Mouse (Mus musculus): ENCODE data around the gene Trp53inp2.

The Trp53inp2 gene

DNA sequence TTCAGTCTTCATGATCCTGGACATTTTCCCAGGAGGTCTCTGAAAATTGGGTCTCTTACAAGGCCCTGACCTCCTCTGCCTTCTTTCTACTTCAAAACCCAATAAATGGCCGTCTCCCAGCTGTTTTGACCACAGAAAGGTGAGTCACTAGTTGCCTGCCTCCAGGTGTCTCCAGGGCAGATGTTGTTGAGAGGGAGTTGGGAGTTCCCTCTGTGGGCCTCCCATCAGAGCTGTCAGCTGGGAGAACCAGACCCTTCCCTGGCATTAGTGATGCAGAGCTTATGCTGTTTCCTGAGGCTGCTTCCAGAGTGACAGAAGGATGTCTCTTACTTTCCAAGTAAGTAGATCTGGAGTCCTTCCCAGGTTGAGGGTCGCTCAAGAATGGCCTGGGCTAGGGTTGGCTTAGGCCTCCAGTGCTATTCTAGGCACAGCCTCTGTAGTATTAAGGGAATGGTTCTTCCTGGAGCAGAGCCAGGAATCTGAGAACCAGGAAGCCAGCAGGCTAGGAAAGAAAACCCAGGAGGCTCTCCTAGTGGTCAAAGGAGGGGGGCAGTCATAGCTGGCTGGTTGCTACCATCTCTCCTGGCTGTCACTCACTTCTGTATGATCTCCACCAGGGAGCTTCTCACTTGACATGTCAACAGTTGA lies 2.1 kb downstream of the Trp53inp2 start:
- no peak for ATAC-seq (ENCODE audit: low TSS enrichment)

DNA sequence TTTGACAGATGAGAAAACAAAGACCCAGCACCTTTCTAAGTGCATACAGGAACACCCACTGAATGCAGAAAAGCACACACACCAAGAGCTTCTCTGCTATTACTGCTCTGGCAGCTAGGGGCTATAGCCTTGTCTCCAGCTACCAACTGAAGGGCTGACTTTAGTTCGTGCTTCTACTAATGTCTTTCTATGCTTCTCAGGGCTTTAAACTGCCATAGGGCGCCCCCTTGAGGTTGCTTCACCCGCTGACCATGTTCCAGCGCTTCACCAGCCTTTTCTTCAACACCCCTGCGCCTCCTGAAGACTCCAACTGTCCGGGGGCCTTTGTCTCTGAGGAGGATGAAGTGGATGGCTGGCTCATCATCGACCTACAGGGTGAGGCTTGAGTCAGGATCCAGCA lies 4.2 kb downstream of the Trp53inp2 start:
- peak; percentile 29 for ATAC-seq (ENCODE audit: low TSS enrichment)

DNA sequence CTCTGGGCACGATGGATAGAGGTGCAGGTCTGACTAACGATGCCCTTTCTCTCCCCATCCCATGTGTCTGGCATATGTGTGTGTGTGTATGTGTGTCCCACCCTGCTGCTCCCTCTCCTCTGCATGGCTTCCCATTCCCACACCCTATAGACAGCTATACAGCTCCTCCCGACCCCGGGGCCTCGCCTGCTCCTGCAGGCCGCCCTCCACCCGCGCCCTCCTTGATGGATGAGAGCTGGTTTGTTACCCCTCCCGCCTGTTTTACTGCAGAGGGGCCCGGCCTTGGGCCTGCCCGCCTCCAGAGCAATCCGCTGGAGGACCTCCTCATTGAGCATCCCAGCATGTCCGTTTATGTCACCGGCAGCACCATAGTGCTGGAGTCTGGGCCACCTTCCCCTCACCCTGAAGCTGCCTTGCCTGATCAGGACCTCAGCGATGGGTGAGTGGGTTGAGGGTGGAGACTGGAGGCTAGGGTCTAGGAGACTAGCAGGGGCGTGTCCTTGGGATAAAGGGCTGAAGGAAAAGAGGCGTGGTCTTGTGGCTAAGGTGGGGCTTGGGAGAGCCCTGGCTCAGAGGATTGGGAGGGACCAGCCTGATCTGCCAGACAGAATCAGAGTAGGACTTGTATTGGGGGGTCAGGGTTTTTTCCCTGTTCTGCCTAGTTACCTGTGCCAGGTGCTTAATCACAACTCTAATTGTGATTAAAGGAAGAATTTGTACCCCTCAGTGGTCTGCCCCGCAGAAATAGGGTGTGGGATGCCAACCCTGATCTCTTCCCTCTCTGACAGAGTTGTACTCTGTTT lies 5.1 kb downstream of the Trp53inp2 start:
- ATAC-seq (ENCODE audit: low TSS enrichment), result no peak

DNA sequence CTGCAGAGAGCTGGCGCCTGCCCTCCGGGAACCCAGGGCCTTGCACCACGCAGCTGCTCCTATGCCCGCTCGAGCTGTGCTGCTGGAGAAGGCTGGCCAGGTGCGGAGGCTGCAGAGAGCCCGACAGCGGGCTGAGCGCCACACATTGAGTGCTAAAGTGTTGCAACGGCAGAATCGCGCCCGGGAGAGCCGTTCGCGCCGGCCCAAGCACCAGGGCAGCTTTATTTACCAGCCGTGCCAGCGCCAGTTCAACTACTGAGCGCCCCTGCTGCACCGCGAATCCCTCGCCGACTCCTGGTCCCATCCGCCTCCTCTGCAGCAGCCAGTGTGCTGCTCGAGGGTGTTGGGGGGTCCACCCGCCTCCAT lies 5.7 kb downstream of the Trp53inp2 start:
- ATAC-seq (ENCODE audit: low TSS enrichment), result peak; percentile 18; the same call in 1 of the 2 replicates

DNA sequence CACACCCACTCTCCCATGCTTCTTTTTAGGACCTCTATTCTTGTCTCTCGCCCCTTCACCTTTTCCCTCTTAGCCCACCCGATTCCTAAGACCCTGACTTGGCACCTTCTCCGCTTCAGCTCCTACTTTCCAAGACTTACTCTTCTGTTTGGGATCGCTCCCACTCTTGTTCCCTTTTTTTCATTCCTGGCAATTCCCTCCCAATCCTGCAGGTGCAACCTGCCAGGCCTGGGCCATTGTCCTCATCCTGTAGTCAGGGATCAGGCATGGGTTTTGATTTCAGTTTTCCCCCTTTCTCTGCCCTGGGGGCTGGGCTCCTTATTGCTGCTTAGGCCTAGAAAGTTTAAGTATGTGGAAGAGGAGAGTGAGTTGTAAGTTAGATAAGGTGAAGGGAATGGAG lies 6.2 kb downstream of the Trp53inp2 start:
- ATAC-seq (ENCODE audit: low TSS enrichment), result no peak

DNA sequence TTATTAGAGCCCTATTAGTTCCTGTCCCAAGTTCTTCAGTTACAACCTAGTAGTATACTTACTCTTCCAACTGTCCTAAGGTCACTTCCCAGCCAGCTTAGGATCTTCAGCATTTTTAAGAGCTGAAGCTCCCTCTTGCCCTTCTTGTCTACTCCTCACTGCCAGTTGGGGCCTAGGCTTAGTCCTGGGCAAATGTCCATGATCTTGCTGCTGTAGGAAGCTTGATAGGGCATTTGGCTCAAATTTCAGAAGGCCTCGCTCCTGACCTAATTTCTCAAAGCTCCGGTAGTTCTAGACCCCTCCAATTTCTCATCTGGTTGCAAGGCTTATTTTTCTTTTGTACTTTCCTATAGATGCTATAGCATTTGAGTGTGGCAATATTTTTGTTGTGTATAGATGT lies 7.7 kb downstream of the Trp53inp2 start:
- ATAC-seq (ENCODE audit: low TSS enrichment), result no peak

DNA sequence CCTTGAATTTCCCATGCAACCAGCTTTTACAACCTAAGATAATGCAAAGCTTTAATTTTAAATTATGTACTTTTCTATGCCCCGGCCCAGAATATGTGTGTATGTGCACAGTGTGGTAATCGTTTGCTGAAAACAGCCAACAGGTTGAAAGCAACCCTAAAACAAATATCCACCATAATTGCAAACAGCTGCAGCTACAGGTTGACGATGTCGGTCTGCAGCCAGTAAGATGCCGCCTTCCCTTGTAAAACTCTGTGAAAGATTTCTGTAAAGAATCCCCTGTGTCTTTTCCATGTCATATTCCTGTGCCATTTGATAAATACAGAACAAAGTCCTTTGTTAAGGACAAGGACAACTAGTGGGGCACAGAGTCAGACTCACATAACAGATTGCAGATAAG lies 13.7 kb downstream of the Trp53inp2 start:
- ATAC-seq (ENCODE audit: low TSS enrichment), result no peak

DNA sequence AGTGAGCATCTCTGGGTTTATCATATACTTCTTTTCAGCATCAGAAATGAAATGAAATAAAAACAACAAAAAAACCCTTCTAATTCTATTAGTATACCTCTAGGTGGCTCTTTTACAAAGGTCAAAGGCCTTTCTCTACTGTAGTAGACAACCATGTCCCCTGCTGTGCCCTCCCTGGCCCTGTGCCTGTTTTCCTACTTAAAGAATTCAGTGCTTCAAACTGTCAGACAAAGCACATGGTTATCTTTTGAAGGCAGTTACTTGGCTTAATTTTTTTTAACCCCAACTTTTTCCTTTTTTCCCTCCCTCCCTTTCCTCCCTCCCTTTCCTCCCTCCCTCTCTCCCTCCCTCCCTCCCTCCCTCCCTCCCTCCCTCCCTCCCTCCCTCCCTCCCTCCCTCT lies 19.4 kb downstream of the Trp53inp2 start:
- no peak for ATAC-seq (ENCODE audit: low TSS enrichment)

DNA sequence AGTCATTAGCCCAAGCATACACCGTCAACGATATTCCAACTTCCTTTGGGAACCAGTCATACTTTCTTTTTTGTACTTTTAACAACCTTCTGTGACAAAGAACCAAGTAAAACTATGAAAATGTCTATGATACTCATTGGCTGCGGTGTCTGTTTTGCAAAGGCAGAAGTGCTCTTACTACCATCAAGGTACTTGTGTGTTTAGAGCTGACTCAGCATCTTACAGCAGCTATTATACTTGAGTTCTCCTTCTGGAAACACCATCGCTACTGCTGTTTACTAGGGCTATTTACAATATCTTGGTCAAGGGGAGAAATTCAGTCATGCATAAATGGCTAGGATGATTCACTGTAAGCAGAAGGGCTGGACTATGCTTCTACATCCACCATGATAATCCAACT lies 21.1 kb downstream of the Trp53inp2 start:
- ATAC-seq (ENCODE audit: low TSS enrichment), result no peak

DNA sequence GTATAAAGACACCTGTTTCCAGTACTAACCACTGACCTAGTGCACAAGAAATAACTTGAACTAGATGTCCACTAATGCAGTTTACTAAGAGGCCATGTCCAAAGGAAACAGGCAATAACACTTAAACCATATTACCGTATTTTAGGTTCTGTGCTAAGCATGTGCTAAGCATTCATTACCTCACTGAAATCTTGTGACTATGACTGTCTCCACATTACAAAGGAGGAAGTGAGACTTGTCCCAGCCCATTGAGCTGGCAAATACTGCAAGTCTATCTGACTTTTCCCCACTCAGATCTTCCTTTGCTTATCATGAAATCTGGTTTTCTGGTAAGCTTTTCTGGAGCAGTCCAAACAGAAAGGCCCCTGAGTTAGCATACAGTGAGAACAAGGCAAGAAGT lies 23.8 kb downstream of the Trp53inp2 start:
- ATAC-seq (ENCODE audit: low TSS enrichment), result no peak

DNA sequence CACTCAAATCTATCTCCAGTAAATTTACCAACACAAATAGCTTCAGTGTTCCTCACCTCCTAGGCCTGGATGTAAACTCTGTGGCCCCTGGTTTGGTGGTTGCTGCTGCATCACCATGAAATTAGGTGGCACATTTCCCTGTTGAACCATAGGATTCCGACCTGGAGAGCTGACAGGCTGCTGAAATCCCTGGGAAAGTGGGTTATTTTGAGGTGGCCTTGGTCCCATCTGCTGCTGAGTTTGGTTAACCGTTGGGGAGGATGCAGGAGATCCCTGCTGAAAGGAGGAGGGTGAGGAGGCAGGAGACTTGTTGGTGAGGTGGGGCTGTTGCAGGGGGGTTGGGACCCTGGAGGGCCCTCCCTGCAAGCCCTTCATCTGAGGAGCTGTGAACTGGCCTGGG lies 40.1 kb downstream of the Trp53inp2 start:
- no peak for ATAC-seq (ENCODE audit: low TSS enrichment)

DNA sequence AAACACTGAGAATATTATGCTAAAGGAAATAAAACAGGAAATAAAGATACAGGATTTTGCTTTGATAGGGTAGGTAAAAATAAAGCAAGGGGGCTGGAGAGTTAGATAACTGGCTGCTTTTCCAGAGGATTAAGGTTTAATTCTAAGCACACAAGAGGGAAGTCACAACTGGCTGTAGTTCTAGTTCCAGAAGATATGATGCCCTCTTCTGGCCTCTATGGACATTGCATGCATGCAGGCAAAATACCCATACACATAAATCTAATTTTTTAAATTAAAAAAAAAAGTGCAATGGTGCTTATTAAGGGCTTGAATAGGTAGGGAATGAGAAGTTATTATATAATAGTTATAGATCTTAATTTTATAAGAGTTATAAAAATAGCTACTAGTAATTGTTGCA lies 55.6 kb downstream of the Trp53inp2 start:
- ATAC-seq (ENCODE audit: low TSS enrichment), result no peak
